Mouse (Mus musculus): Measurements from ENCODE around the gene Cblb. TPM values are rescaled to one million over a fixed set of nuclear protein-coding genes. Genes with fewer than 3 reads are reported as not detected.

Gene Cblb
- polyA plus RNA-seq, 2 experiments: 1.8 TPM

DNA sequence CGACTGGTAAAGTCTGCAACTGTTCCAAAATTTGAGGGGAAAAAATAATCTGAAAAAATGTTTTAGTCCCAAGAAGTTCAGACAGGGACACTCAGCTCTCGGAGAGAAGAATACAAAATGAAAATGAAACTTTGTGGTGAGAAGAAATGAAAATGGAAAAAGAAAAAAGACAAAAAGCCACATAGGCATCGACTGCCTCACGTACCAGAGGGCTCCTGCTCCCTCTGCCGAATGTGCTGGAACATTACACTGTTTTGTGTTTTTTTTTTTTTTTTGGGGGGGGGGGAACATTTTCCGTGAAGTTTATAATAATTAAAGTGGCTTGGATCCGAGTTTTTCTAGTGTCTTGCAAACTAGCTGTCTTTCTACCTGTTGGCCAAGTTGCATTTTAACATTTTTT lies 151.0 kb downstream of the Cblb start:
- no peak overlapping the region for H3K4me3 ChIP-seq (ENCODE audit: insufficient read depth in 1 of 2, low read depth in 2 of 2, low read length in 2 of 2)
- no peak for ATAC-seq (ENCODE audit: insufficient read depth)
- H3K4me2 ChIP-seq (ENCODE audit: low read depth): no peak overlapping the region
- TF ChIP-seq CTCF (IDR thresholded peaks at IDR 0.05; ENCODE audit: low read depth) (peak; percentile 5; the same call in 1 of the 2 replicates), EP300 (IDR thresholded peaks at IDR 0.05; ENCODE audit: low read depth) (no peak)
- no peak overlapping the region for H3K27ac ChIP-seq
- DNase-seq (ENCODE audit: low read depth in 3 of 3, low spot score in 3 of 3): no peak
- H3K9me3 ChIP-seq (ENCODE audit: control insufficient read depth, low read length): no peaks in the 10 kb centered on the region
- WGBS (ENCODE audit: insufficient replicate concordance): 62% methylated on average over 7 of the region's 7 CpGs
- H3K27me3 ChIP-seq (ENCODE audit: control insufficient read depth, insufficient read depth, low read length): no peaks in the 10 kb centered on the region
- no peak overlapping the region for H3K9ac ChIP-seq (replicated peaks)
- no peaks in the 10 kb centered on the region for H3K36me3 ChIP-seq (replicated peaks; ENCODE audit: control insufficient read depth, insufficient read depth, low read depth)
- no peaks in the 10 kb centered on the region for H3K4me1 ChIP-seq (replicated peaks; ENCODE audit: control insufficient read depth in 2 of 2, insufficient read depth in 2 of 2, low read length in 1 of 2)

DNA sequence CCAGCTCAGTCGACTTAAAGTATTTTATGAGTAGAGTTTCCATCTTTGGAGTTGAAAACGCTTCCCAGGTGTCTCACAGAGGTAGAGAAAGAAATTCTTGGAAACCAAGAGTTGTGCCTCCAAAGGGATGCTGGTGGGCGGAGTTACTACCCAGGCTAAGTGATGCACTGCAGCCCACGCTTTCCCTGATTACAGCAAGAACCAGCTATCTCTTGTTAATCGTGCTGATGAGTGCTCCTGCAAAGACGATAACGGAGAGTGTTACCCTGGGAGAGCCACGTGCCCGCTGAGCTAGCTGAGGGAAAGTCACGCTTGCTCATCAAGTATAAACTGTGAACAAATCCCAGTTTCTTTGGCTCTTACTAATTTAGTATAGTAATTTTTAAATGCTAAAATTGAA lies 153.3 kb downstream of the Cblb start:
- no peak overlapping the region for H3K4me3 ChIP-seq (ENCODE audit: insufficient read depth in 1 of 2, low read depth in 2 of 2, low read length in 2 of 2)
- H3K9ac ChIP-seq (replicated peaks): no peak overlapping the region
- 63% methylated on average over 10 of the region's 10 CpGs for WGBS (ENCODE audit: insufficient replicate concordance)
- TF ChIP-seq EP300 (IDR thresholded peaks at IDR 0.05; ENCODE audit: low read depth) (no peak), CTCF (IDR thresholded peaks at IDR 0.05; ENCODE audit: low read depth) (no peak)
- H3K4me1 ChIP-seq (replicated peaks; ENCODE audit: control insufficient read depth in 2 of 2, insufficient read depth in 2 of 2, low read length in 1 of 2): no peaks in the 10 kb centered on the region
- H3K27me3 ChIP-seq (ENCODE audit: control insufficient read depth, insufficient read depth, low read length): no peaks in the 10 kb centered on the region
- H3K9me3 ChIP-seq (ENCODE audit: control insufficient read depth, low read length): no peaks in the 10 kb centered on the region
- no peak overlapping the region for H3K27ac ChIP-seq
- DNase-seq (ENCODE audit: low read depth in 3 of 3, low spot score in 3 of 3) (no peak), ATAC-seq (ENCODE audit: insufficient read depth) (no peak)
- H3K4me2 ChIP-seq (ENCODE audit: low read depth): no peak overlapping the region
- no peaks in the 10 kb centered on the region for H3K36me3 ChIP-seq (replicated peaks; ENCODE audit: control insufficient read depth, insufficient read depth, low read depth)

DNA sequence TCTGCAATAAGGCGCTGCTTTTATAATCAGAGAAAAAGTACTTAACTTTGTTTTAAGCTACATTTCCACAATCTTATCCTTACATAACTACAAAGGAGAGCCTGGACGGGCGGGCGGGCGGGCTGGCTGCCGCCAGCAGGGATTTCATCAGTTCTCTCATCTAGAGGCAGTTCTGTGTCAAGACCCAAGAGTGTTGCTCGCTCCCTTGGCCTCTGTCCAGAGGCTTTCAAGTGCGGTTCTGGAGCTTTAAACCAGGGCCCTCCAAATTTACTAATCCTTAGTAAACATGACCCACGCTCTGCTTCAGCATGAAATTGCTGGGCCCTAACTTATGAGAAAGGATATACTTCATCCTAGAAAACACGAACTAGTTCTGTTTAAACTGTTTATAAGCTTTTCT lies 155.7 kb downstream of the Cblb start:
- H3K27ac ChIP-seq: no peak overlapping the region
- ATAC-seq (ENCODE audit: insufficient read depth): no peak
- no peak overlapping the region for H3K4me3 ChIP-seq (ENCODE audit: insufficient read depth in 1 of 2, low read depth in 2 of 2, low read length in 2 of 2)
- no peak overlapping the region for H3K4me2 ChIP-seq (ENCODE audit: low read depth)
- H3K36me3 ChIP-seq (replicated peaks; ENCODE audit: control insufficient read depth, insufficient read depth, low read depth): no peaks in the 10 kb centered on the region; the same call in 1 of the 2 replicates
- 82% methylated on average over 10 of the region's 10 CpGs for WGBS (ENCODE audit: insufficient replicate concordance)
- H3K9ac ChIP-seq (replicated peaks): no peak overlapping the region
- no peak for DNase-seq (ENCODE audit: low read depth in 3 of 3, low spot score in 3 of 3)
- no peaks in the 10 kb centered on the region for H3K4me1 ChIP-seq (replicated peaks; ENCODE audit: control insufficient read depth in 2 of 2, insufficient read depth in 2 of 2, low read length in 1 of 2)
- no peaks in the 10 kb centered on the region for H3K27me3 ChIP-seq (ENCODE audit: control insufficient read depth, insufficient read depth, low read length)
- no peaks in the 10 kb centered on the region for H3K9me3 ChIP-seq (ENCODE audit: control insufficient read depth, low read length)
- TF ChIP-seq EP300 (IDR thresholded peaks at IDR 0.05; ENCODE audit: low read depth) (no peak), CTCF (IDR thresholded peaks at IDR 0.05; ENCODE audit: low read depth) (no peak)

DNA sequence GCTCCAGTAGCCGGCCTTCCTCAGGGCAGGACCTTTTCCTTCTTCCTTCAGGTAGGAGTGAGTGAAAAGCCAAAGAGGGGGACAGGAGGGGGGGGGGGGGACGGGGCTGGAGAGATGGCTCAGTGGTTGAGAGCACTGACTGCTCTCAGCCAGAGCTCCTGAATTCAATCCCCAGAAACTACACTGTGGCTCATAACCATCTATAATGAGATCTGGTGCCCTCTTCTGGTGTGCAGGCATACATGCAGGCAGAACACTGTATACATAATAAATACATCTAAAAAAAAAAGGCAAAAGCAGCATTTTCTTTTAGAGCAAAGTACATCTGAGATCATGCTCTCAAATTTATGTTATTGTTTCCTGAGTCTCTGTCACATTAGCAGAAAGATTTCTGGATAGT lies 158.1 kb downstream of the Cblb start:
- Histone ChIP-seq H3K4me1 (replicated peaks; ENCODE audit: control insufficient read depth in 2 of 2, insufficient read depth in 2 of 2, low read length in 1 of 2) (no peaks in the 10 kb centered on the region), H3K9me3 (ENCODE audit: control insufficient read depth, low read length) (no peaks in the 10 kb centered on the region), H3K36me3 (replicated peaks; ENCODE audit: control insufficient read depth, insufficient read depth, low read depth) (no peaks in the 10 kb centered on the region; the same call in 1 of the 2 replicates), H3K27me3 (ENCODE audit: control insufficient read depth, insufficient read depth, low read length) (no peaks in the 10 kb centered on the region), H3K9ac (replicated peaks) (no peak overlapping the region), H3K4me3 (ENCODE audit: insufficient read depth in 1 of 2, low read depth in 2 of 2, low read length in 2 of 2) (no peak overlapping the region), H3K27ac (no peak overlapping the region), H3K4me2 (ENCODE audit: low read depth) (no peak overlapping the region)
- TF ChIP-seq CTCF (IDR thresholded peaks at IDR 0.05; ENCODE audit: low read depth) (no peak), EP300 (IDR thresholded peaks at IDR 0.05; ENCODE audit: low read depth) (no peak)
- WGBS (ENCODE audit: insufficient replicate concordance): 62% methylated on average over 1 of the region's 2 CpGs
- no peak for DNase-seq (ENCODE audit: low read depth in 3 of 3, low spot score in 3 of 3)
- no peak for ATAC-seq (ENCODE audit: insufficient read depth)

DNA sequence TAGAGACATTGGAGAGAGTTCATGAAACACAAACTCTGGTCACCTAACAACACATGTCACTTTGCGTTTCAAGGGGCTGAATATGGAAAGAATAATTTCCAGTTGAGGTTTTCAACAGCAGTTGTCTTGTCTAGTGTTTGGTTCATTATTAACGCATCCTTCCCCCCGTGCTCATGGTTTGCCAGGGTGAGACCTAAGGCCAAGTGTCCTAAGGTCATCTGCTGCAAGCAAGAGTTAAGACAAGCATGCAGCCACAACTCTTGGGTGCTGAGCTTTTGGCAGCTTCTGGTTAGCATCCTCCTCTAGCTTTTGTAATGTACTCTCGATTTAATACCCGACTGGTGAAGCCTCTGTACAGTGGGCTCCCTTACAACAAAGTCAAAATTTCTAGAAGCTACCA lies 159.7 kb downstream of the Cblb start:
- H3K36me3 ChIP-seq (replicated peaks; ENCODE audit: control insufficient read depth, insufficient read depth, low read depth): no peaks in the 10 kb centered on the region; the same call in 1 of the 2 replicates
- H3K27me3 ChIP-seq (ENCODE audit: control insufficient read depth, insufficient read depth, low read length): no peaks in the 10 kb centered on the region
- H3K27ac ChIP-seq: no peak overlapping the region
- ATAC-seq (ENCODE audit: insufficient read depth): no peak
- WGBS (ENCODE audit: insufficient replicate concordance): 70% methylated on average over 5 of the region's 5 CpGs
- no peak overlapping the region for H3K9ac ChIP-seq (replicated peaks)
- no peak for DNase-seq (ENCODE audit: low read depth in 3 of 3, low spot score in 3 of 3)
- H3K4me1 ChIP-seq (replicated peaks; ENCODE audit: control insufficient read depth in 2 of 2, insufficient read depth in 2 of 2, low read length in 1 of 2): no peaks in the 10 kb centered on the region
- TF ChIP-seq EP300 (IDR thresholded peaks at IDR 0.05; ENCODE audit: low read depth) (no peak), CTCF (IDR thresholded peaks at IDR 0.05; ENCODE audit: low read depth) (no peak)
- no peak overlapping the region for H3K4me2 ChIP-seq (ENCODE audit: low read depth)
- H3K4me3 ChIP-seq (ENCODE audit: insufficient read depth in 1 of 2, low read depth in 2 of 2, low read length in 2 of 2): no peak overlapping the region
- no peaks in the 10 kb centered on the region for H3K9me3 ChIP-seq (ENCODE audit: control insufficient read depth, low read length)

Data from liver, embryonic 14.5 days (tissue).